Mouse (Mus musculus) intestine, embryonic 15.5 days (tissue): ENCODE data around the gene Rabgap1l. TPM values are rescaled to one million over a fixed set of nuclear protein-coding genes. Genes with fewer than 3 reads are reported as not detected.
"Not testable (repeated sequence)": the region's sequence is repeated elsewhere in the genome, so short reads cannot be mapped to it uniquely, and the experiment has no call there.

Source experiments
- ATAC-seq: fragments of 200-750 bp; cut with Nextera tagmentation; 2 replicates; pipeline ENCODE4 v1.8.0; 2017; ENCODE audit warnings: moderate TSS enrichment, moderate library complexity
- H3K27ac ChIP-seq: fragments of 300-500 bp; sonication (generic); 2 replicates; pipeline ENCODE4 v1.5.1; 2015; ENCODE audit warnings: mild to moderate bottlenecking, inconsistent platforms
- H3K27me3 ChIP-seq: fragments of 300-500 bp; sonication (generic); replicated peaks from 2 replicates; pipeline ENCODE4 v1.6.1; 2015; ENCODE audit warnings: inconsistent platforms
- H3K36me3 ChIP-seq: fragments of 300-500 bp; sonication (generic); 2 replicates; pipeline ENCODE4 v1.6.1; 2015; ENCODE audit warnings: inconsistent platforms
- H3K4me1 ChIP-seq: fragments of 300-500 bp; sonication (generic); replicated peaks from 2 replicates; pipeline ENCODE4 v1.6.1; 2015; ENCODE audit warnings: inconsistent platforms
- H3K4me2 ChIP-seq: fragments of 300-500 bp; sonication (generic); replicated peaks from 2 replicates; pipeline ENCODE4 v1.6.1; 2015; ENCODE audit warnings: mild to moderate bottlenecking, inconsistent platforms
- H3K4me3 ChIP-seq: fragments of 300-500 bp; sonication (generic); replicated peaks from 2 replicates; pipeline ENCODE4 v1.5.1; 2015; ENCODE audit warnings: inconsistent platforms
- H3K9ac ChIP-seq: fragments of 300-500 bp; sonication (generic); 2 replicates; pipeline ENCODE4 v1.6.1; 2015; ENCODE audit warnings: inconsistent platforms
- H3K9me3 ChIP-seq: fragments of 300-500 bp; sonication (generic); 2 replicates; pipeline ENCODE4 v1.6.1; 2016; ENCODE audit warnings: inconsistent platforms
- WGBS: fragments of 180-500 bp; shearing (Covaris S2); methylation state at CpG from one replicate; pipeline ENCODE4 v1.1.7; 2015; 5-methylcytosine and 5-hydroxymethylcytosine counted together
- polyA plus RNA-seq: library from polyadenylated mRNA; unstranded; fragments of >200 nt; fragmentation: Nextera tagmentation; extraction: Ambion mirVana; gene quantifications from 2 replicates; pipeline ENCODE4 v1.2.1, GENCODE M21; 2015

The Rabgap1l gene
- polyA plus RNA-seq, 1 experiment from 2014 or later = 17.3 TPM

- no peaks in the 10 kb centered on the region for H3K27me3 ChIP-seq
- WGBS = 79% methylated on average over 4 of the region's 4 CpGs
- no peak overlapping the region for H3K4me2 ChIP-seq
- no peak overlapping the region for H3K4me3 ChIP-seq
- H3K4me1 ChIP-seq = 0 out of 2 replicates have a peak, but pooled peaks cover 2% of the 10 kb centered on the region
- H3K9ac ChIP-seq = no peak overlapping the region
- H3K27ac ChIP-seq = no peak overlapping the region
- H3K36me3 ChIP-seq = no peaks in the 10 kb centered on the region
- no peaks in the 10 kb centered on the region for H3K9me3 ChIP-seq
- ATAC-seq = no peak
These were observed 508.8 kb downstream of the Rabgap1l start for GRCm38 (mm10) chr1:160284241-160284640.

DNA sequence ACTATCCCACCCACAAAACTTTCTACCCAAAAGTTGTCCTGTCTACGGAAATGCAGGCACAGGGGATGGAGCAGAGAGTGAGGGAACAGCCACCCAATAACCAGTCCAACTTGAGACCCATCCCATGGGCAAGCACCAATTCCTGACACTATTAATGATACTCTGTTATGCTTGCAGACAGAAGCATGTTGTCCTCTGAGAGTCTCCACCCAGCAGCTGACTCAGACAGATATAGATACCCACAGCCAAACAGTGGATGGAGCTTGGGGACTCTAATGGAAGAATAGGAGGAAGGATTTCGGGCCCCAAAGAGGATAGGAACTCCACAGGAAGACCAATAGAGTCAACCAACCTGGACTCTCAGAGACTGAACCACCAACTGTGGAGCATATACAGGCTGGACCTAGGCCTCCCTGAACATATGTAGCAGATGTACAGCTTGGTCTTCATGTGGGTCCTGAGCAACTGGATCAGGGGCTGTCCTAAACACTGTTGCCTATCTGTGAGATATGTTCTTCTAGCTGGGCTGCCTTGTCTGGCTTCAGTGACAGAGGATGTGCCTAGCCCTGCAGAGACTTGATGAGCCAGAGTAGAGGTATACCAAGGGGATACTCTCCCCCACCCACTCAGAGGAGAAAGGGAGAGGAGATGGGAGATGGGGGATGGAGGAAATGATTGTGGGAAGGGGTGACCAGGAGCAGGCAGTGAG lies 510.7 kb downstream of the Rabgap1l start:
- H3K9me3 ChIP-seq, H3K36me3 ChIP-seq, H3K27me3 ChIP-seq, H3K4me3 ChIP-seq, H3K27ac ChIP-seq, H3K4me2 ChIP-seq, H3K9ac ChIP-seq, H3K4me1 ChIP-seq, ATAC-seq: not testable (repeated sequence)
- 94% methylated on average over 2 of the region's 2 CpGs for WGBS

DNA sequence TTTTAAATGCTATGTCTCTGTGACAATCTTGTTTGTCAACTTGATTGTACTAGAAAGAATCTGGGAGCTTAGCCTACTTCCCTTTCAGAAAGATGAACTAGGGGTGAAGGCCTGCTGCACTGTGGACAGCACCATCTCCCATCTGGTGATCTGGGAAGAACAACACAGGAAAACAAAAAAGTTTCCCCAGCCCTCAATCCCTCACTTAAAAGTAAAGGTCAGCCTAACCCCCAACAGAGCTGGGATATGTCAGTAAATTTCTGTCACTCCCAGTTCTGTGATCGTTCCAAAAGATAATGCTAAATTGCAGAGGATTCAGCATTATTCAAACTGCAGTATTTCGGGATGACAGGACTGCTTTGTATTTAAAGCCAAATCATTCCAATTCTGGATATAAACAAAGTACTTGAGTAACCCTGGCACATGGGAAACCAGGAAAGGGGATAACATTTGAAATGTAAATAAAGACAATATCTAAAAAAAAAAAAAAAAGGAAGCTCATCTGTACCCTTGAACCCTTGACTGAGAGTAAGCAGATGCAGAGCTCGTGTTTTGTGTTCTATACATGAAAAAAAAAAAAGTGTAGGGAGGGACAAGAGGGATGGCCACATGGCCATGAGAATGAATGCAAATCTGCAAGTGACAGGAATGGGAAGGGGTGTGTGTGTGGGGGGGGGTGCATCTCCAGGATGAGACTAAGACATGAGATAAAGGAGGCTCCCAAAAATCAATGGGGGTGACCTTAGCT lies 511.5 kb downstream of the Rabgap1l start:
- 30% methylated on average over 3 of the region's 3 CpGs for WGBS
- H3K4me2 ChIP-seq = no peak overlapping the region
- no peaks in the 10 kb centered on the region for H3K27me3 ChIP-seq
- H3K36me3 ChIP-seq = no peaks in the 10 kb centered on the region
- no peak overlapping the region for H3K9ac ChIP-seq
- no peak overlapping the region for H3K27ac ChIP-seq
- 0 out of 2 replicates have a peak, but pooled peaks cover 2% of the 10 kb centered on the region for H3K4me1 ChIP-seq
- H3K4me3 ChIP-seq = no peak overlapping the region
- H3K9me3 ChIP-seq = no peaks in the 10 kb centered on the region
- ATAC-seq = peak; percentile 23; the same call in 1 of the 2 replicates

GRCm38 (mm10) chr1:160280603-160281002 lies 512.4 kb downstream of the Rabgap1l start:
- H3K27ac ChIP-seq = no peak overlapping the region
- H3K36me3 ChIP-seq = no peaks in the 10 kb centered on the region
- H3K4me1 ChIP-seq = 0 out of 2 replicates have a peak, but pooled peaks cover 2% of the 10 kb centered on the region
- H3K4me3 ChIP-seq = no peak overlapping the region
- H3K9ac ChIP-seq = no peak overlapping the region
- no peaks in the 10 kb centered on the region for H3K27me3 ChIP-seq
- H3K9me3 ChIP-seq = no peaks in the 10 kb centered on the region
- WGBS = 68% methylated on average over 4 of the region's 4 CpGs
- no peak overlapping the region for H3K4me2 ChIP-seq
- ATAC-seq = peak; percentile 44

DNA sequence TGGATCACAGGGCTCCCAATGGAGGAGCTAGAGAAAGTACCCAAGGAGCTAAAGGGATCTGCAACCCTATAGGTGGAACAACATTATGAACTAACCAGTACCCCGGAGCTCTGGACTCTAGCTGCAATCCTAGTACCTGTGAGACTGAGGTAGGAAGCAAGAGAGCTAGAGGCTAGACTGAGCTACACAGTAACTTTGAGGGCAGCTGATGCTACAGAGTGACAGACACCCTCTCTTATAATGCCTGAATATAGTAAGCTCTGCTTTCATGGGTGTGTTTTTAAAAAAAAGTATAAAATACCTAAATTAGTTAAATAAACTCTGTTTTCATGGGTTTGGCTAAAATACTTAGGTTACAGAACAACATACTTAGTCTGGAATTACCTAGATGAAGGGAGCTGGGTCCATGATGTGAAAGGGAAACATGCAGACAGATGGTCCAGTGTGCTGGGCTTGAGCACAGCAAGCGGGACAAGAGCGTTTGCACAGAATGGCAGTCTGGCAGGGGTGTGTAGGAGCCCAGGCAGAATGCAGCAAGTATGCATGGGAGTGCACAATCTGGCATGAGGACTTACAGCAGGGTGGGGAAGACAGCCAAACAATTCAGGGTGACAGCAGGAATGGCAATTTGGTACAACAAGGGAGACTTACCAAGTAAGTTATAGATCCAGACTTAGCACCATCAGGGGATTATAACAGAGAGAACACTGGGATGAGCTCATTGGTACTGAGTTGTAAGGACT lies 514.9 kb downstream of the Rabgap1l start:
- H3K9ac ChIP-seq = no peak overlapping the region
- H3K4me3 ChIP-seq = no peak overlapping the region
- no peak overlapping the region for H3K4me2 ChIP-seq
- no peaks in the 10 kb centered on the region for H3K27me3 ChIP-seq
- no peak overlapping the region for H3K27ac ChIP-seq
- 90% methylated on average over 3 of the region's 3 CpGs for WGBS
- H3K36me3 ChIP-seq = no peaks in the 10 kb centered on the region
- H3K4me1 ChIP-seq = 0 out of 2 replicates have a peak, but pooled peaks cover 2% of the 10 kb centered on the region
- no peak for ATAC-seq
- no peaks in the 10 kb centered on the region for H3K9me3 ChIP-seq

DNA sequence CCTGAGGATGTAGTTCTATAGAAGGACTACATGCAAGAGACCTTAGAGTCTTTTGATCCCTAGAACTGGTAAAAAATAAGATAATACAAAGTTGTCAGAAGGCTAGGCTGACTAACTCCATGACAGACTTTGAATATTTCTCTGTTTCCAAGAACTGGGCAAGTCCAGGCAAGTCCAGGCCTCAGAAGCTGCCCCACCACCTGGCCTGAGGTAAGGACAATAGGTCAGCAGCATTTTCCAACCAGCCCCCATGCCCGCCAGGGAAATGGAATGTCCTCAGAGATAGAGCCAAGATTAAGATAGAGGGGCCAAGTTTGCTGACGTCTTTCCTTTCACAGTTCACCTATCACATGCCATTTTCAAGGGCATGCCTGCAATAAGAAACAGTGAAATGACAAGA lies 517.8 kb downstream of the Rabgap1l start:
- no peak for ATAC-seq
- no peaks in the 10 kb centered on the region for H3K36me3 ChIP-seq
- WGBS = 61% methylated on average over 2 of the region's 2 CpGs

DNA sequence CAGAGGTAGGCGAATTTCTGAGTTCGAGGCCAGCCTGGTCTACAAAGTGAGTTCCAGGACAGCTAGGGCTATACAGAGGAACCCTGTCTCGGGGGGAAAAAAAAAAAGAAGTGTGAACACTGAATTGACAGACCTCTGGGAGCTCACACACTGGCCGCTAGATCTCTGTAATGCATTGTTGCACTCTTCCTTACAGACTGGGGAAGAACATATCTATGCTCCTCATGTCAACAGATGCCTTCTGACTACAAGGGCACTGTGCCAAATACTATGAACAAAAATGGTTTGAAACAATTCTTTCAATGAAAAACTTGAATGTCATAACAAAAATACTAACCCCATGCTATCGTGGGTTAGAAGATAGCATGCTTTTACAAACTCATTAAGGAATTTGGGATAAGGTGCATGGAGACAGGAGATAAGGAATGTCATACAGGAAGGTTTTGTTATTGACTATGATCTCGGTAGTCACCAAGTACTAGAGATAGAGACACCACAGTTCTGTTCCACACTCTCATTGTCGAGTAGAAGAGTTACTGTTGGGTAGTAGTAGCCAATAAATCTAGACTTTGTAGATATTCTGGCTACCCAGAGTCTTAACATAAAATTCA lies 519.8 kb downstream of the Rabgap1l start:
- Histone ChIP-seq H3K4me2 (no peak overlapping the region), H3K27ac (no peak overlapping the region), H3K9ac (no peak overlapping the region), H3K9me3 (no peaks in the 10 kb centered on the region), H3K4me1 (0 out of 2 replicates have a peak, but pooled peaks cover 2% of the 10 kb centered on the region), H3K36me3 (no peaks in the 10 kb centered on the region), H3K4me3 (no peak overlapping the region), H3K27me3 (no peaks in the 10 kb centered on the region)
- no peak for ATAC-seq
- 87% methylated on average over 7 of the region's 7 CpGs for whole genome bisulfite sequencing

More for the DNA sequence above, 517.8 kb downstream of the Rabgap1l start:
- no peaks in the 10 kb centered on the region for H3K9me3 ChIP-seq
- H3K9ac ChIP-seq = no peak overlapping the region
- H3K4me1 ChIP-seq = 0 out of 2 replicates have a peak, but pooled peaks cover 4% of the 10 kb centered on the region
- no peaks in the 10 kb centered on the region for H3K27me3 ChIP-seq
- no peak overlapping the region for H3K4me3 ChIP-seq
- H3K4me2 ChIP-seq = no peak overlapping the region
- no peak overlapping the region for H3K27ac ChIP-seq

- Histone ChIP-seq H3K4me2 (no peak overlapping the region), H3K36me3 (no peaks in the 10 kb centered on the region), H3K4me1 (0 out of 2 replicates have a peak, but pooled peaks cover 2% of the 10 kb centered on the region), H3K9ac (no peak overlapping the region), H3K27me3 (no peaks in the 10 kb centered on the region), H3K9me3 (no peaks in the 10 kb centered on the region), H3K27ac (no peak overlapping the region), H3K4me3 (no peak overlapping the region)
- 20% methylated on average over 1 of the region's 1 CpGs for WGBS
- ATAC-seq = peak; percentile 85
These were observed 521.6 kb downstream of the Rabgap1l start for GRCm38 (mm10) chr1:160271282-160271967.

GRCm38 (mm10) chr1:160268322-160268721 lies 524.7 kb downstream of the Rabgap1l start:
- Histone ChIP-seq H3K27me3 (no peaks in the 10 kb centered on the region), H3K4me1 (0 out of 2 replicates have a peak, but pooled peaks cover 2% of the 10 kb centered on the region), H3K4me2 (no peak overlapping the region), H3K9me3 (no peaks in the 10 kb centered on the region), H3K36me3 (no peaks in the 10 kb centered on the region), H3K27ac (no peak overlapping the region), H3K4me3 (no peak overlapping the region), H3K9ac (no peak overlapping the region)
- no peak for ATAC-seq
- 83% methylated on average over 3 of the region's 3 CpGs for WGBS

DNA sequence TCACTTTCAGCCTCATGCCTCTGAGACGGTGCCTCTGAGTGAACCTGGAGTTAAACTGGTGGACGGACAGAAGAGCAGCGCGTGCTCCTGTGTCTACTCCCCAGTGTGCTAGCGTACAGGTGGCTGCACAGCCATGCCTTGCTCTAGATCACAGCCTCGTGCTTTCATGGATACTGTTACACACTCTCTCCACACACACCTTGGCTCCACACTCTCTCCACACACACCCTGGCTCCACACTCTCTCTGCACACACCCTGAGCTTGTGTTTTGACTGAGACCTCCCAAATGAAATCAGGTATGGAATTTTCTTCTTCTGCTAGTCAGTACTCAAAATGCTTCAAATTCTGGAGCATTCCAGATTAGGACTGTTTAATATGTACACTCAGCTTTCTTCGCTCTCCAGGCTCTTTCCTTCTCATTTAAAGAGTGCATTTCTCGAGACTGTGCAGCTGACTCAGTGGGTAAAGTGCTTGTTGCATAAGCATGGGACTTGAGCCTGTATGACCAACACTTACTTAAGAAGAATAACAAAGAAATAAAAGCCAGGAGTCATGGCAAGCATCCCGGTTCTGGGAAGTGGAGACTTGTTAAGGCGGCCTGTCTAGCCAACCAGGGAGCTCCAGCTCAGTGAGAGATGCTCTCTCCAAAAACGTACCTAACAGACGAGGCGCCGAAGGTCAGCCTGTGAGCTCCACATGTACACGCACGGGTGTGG lies 529.2 kb downstream of the Rabgap1l start:
- H3K4me2 ChIP-seq = no peak overlapping the region
- WGBS = 87% methylated on average over 16 of the region's 16 CpGs
- H3K4me3 ChIP-seq = no peak overlapping the region
- H3K27me3 ChIP-seq = no peaks in the 10 kb centered on the region
- H3K4me1 ChIP-seq = no peaks in the 10 kb centered on the region
- 0 out of 2 replicates have a peak, but pooled peaks have one; percentile 12 for ATAC-seq
- no peaks in the 10 kb centered on the region for H3K9me3 ChIP-seq
- H3K9ac ChIP-seq = no peak overlapping the region
- no peak overlapping the region for H3K27ac ChIP-seq
- no peaks in the 10 kb centered on the region for H3K36me3 ChIP-seq

GRCm38 (mm10) chr1:160263053-160263452 lies 530.0 kb downstream of the Rabgap1l start:
- H3K4me1 ChIP-seq = no peaks in the 10 kb centered on the region
- WGBS = 53% methylated on average over 5 of the region's 5 CpGs
- no peak overlapping the region for H3K4me3 ChIP-seq
- ATAC-seq = peak; percentile 72
- no peak overlapping the region for H3K27ac ChIP-seq
- no peaks in the 10 kb centered on the region for H3K9me3 ChIP-seq
- H3K36me3 ChIP-seq = no peaks in the 10 kb centered on the region
- no peak overlapping the region for H3K9ac ChIP-seq
- H3K4me2 ChIP-seq = no peak overlapping the region
- H3K27me3 ChIP-seq = no peaks in the 10 kb centered on the region
